Mouse (Mus musculus) skeletal muscle tissue, adult 2 months (tissue): ENCODE data around the gene Asic2.
A peak's percentile ranks its signal among the peaks of the same experiment; 100 is the strongest.
"Not testable (repeated sequence)": the region's sequence is repeated elsewhere in the genome, so short reads cannot be mapped to it uniquely, and the experiment has no call there.

Source experiments
- DNase-seq: peaks from one replicate; pipeline ENCODE4 v3.0.0-alpha.2; 2012; ENCODE audit warnings: low read depth, low spot score

Gene Asic2

DNA sequence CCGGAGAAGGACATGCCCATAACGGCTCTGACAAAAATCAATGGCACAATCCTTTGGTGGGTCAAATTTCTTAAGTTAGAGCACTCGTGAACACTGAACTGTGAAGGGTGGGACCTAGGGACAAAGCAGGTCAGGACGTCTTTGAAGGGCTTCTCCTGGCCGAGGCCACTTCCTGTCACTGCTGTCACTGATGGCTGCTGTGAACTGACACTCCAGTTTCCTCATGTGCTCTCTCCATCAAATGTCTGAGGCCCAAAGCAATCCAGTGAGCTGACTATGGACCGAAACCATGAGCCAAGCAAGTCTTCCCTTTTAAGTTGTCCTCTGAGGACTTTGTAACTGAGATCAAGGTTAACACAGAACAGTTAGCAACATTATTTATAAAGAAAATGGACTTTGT, 617.8 kb downstream of the Asic2 start:
- DNase-seq = not testable (repeated sequence)

DNA sequence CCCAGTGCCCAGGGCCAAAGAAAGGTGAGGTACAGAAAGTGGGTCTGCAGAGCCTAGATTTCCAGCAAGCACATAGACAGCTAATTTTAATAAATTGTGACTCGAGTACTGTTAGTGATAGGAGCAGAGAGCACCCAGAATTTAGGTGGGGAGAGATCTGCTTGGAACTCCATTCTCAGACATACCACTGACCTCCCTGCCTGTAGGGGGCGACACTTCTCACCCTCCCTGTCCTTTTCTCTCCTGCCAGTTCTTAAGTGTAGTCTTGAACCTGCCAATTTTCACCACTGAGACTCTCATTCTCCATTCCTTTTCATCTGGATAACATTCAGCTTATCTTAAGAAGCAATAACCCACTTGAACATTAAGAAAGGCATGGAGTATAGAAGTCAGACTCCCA, 636.3 kb downstream of the Asic2 start:
- DNase-seq = no peak

DNA sequence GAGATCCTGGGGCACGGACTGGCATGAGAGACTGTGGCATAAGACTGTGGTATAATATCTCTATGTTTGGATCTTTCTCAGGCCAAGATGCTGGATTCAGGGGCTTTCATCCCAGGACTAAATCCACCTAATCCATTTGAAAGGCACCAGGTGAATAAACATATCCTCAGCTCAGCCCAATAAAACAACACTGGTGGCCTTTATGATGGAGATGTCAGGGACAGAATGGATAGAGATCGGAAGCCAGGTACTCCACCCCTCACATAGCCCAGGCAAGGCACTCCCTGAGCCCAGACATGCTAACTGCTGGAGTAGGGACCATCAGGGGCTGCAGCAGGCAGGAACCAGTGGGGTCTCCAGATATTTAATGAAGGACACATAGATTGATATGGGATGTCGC, 637.3 kb downstream of the Asic2 start:
- no peak for DNase-seq

DNA sequence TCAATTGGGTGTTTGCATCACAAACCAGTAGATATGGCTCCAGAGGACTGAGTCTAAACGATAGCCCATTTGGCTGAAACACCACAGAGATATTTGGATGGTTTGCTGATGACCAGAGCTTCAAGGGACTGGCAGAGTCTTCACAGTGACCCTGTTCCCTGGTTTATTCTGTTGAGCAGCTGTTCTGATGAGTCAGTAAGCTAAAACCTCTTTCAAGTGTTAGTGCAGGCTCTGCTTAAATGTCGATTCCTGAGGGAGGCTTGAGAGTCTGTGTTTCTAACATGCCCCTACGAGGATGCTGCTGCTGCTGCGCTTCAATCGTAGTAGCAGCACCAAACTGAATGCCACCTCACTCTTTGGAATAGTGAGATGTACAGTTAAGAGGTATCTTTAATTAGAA, 640.2 kb downstream of the Asic2 start:
- no peak for DNase-seq

DNA sequence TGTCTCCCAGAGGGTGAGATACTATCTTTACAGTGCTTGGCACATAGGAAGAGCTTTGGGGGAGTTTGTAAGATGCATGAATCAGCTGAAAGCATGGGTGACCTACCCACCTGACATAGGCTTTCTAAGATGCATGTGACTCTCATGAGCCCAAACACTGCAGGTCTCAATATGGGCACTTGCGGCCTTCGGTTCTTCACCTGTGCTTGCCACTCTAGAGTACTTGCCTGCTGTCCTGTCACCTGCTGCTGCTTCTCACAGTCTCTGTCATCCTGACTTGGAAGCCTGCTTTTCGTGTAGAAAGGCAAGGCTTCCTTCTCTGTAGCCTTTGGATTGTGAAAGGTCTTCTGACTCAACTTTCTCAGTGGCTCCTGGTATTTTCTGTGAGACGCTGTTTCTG, 645.1 kb downstream of the Asic2 start:
- no peak for DNase-seq

DNA sequence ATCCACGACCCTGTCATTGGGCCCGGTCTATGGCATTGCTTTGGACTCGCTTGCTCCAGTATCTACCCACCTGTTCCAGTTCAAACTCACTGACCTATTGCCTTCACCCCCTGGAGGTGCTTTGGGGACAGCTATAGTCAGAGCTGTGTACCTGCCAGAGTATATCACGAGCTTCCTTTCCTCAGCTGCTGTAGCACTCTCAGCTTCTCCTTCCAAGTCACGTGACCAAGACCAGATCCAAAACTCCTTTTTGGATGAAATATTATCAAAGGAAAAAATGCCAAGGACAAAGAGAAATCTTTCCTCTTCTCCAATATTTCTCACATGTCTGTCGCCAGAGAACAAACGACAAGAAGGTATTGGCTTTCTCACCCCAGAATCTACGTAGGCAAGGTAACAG, 645.8 kb downstream of the Asic2 start:
- DNase-seq = no peak

DNA sequence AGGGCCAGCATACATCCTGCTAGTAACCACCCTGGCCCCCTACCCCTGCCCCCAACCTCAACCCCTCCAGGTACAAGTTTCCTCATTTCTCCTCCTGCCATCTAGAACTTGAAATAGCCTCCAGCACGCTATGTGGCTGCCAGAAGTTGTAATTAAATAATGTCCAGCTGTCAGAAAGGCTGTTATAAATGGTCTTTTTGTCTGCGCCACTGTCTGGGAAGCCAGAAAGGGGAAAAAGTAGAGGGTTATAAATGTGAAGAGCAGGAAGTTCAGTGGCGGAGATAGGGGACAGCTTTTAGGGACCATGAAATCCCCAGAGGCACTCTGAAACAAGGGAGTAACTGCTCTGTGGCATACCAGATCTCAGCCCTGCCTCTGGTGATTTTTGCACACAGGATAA, 678.2 kb downstream of the Asic2 start:
- no peak for DNase-seq

DNA sequence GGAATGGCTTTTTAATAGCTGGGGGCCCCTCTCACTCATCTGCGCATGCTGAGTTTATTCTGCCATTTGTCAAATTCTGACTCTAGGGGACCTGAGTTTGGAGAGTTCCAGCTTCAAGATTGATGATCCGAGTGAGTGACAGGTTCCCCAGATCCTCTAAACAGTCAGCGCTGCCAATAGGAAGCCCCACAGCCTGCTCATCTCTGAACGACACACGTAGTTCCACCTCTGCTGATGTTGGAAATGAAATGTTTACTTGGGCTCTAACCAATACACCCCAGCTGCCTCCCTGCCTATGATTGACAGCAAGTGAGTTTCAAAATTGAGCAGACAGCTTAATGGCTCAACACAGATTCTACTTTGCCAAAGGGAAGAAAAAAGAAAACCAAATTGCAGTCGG, 685.1 kb downstream of the Asic2 start:
- no peak for DNase-seq

DNA sequence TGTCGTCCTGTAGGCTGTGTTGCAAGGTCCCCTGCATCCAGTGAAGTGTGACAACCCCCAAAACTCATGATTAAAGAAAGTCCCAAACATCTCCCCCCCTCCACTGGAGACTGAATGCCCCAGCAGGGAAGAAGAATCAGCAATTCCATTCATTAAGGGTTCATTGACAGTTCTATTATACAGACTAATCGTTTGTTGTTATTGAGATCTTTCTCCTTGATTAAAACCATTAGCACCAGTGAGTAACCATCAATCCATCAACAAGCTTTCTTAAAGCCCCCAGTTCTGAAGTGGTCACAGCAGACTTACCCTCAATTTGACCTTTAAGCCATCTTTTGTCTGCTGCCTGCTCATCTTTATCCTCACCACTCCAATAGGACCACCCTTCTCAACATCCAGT, 688.2 kb downstream of the Asic2 start:
- no peak for DNase-seq

DNA sequence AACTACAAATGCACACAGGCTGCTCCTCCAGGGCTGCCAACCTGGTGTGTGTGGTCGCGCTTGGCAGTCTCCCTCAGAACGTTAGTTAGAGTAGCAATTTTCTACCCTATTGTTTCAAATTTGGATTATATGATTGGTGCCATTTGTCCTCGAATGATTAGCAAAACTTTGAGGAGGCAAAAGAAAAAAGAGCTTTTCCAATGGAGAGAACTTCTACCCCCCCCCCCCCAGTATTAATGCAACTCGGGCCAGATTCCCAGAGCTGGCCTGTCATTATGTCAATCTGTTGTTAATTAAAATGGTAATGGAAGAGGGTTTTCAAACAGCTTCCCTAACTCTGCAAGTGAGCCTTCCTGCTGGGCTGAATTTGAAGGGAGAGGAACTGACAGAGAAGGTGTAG, 690.9 kb downstream of the Asic2 start:
- no peak for DNase-seq

DNA sequence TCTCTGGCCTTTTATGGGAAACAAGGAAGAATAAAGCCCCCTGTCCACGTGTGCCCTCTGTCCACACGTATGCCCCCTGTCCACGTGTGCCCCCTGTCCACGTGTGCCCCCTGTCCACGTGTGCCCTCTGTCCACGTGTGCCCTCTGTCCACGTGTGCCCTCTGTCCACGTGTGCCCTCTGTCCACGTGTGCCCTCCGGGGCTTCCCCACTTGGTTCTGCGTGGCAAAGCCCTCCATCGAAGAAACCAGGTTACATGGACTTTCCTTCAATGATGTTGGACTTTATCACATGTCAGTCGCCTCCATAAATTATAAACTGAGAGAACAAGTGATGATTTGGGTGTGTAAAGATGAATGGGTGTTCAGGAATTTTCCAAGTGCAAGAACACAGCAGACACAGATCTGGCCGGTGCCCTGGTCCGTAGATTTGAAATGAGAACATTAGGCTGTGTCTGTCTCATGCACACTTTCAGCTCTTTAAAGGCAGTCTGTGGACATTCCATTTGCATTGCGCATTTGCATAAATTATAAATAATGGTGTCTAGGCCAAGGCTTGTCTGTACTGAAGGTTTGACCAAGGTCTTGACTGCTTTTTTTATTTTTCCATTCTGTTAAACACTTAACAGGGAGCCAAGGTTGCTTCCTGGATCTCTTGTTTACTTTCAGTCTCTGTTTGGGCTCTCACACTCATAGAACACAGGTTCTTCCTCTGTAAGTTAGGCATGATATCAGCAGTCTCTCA, 695.4 kb downstream of the Asic2 start:
- no peak for DNase-seq

DNA sequence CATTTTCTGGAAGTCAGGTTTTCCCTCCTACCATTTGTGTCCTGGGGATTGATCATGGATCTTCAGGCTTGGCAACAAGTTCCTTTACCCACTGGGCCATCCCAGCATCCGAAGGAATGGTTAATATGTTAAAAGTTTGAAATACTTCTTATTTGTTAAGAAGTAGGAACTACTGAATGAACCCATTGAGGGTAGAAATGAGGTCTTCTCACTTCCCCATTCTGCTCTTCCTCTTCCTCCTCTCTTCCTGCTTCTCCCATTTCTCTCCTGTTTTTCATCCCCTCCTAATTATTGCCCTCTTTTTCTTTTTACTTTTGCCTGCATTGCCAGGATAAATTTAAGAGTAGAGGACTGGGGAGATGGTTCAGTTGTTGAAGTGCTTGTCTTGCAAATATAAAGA, 696.8 kb downstream of the Asic2 start:
- no peak for DNase-seq

DNA sequence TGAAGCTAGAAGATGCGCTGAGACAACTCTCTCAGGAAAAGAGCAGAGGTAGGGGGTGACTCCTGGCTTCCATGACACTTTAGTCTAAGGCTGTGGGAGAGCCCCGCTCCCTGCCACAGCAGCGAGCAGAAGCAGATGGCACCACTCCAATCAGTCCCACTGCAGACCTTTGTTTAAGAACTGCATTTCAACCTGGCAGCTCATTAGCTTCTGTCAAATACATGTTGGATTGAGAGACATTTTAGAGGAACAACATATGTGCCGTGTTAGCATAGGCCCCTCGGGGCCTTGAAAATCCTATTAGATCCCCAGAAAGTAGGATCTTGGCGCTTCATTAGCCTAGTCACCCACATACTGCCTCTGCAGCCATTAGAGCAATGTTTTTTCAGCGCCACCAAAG, 697.7 kb downstream of the Asic2 start:
- no peak for DNase-seq

DNA sequence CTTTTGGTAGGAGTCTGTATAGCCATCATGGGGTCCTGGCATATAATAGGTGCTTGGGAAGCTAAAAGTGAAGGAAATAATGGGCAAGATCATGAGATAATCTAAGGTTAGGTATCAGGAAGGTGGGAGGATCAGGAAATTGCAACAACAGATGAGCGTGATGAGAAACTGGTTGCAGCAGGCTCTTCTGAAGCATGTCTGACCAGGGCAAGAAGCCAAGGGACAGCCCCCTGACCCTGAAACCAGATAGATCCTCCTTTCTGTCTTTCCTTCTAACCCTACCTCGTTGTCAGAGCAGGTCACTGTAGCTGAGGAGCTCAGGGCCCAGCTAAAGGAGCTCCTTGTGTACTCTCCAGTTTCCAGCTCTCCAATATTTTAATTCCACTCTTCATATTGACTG, 704.5 kb downstream of the Asic2 start:
- DNase-seq = no peak

DNA sequence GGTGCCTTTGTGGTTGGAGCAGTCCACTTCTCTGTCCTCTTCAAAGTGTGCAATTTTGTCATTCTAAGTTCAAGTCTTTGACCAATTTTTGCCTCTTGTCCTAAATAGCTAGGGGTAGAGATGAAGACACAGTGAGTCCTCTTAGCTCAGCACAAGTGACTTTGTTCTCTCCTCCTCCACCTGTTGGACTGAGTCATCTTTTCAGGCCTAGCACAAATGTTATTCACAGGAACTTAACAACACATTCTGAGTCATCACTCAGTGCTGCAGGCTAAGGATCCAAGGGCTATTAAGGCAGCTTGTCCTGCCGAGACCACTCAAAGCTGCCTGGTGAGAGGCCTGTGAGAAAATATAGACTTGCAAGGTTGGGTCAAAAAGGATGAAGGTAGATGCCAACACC, 705.1 kb downstream of the Asic2 start:
- no peak for DNase-seq

DNA sequence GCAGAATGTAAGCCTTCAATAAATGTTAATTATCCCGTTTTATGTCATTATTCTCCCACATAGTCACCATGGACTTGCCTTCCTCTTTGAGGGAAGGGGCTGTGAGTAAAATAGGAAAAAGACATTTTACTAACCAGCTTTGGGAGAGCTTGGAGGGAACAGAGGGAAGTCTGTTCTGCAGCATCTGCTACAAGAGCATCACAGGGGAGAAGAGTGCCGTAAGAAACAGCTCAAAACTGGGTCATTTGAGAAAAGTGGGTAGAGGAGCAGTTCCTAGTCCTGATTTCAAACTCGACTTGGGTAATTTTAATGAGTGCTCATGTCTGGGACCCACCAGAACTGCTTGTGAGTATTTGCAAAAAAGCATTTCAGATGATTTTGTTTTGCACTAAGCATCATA, 707.0 kb downstream of the Asic2 start:
- no peak for DNase-seq

DNA sequence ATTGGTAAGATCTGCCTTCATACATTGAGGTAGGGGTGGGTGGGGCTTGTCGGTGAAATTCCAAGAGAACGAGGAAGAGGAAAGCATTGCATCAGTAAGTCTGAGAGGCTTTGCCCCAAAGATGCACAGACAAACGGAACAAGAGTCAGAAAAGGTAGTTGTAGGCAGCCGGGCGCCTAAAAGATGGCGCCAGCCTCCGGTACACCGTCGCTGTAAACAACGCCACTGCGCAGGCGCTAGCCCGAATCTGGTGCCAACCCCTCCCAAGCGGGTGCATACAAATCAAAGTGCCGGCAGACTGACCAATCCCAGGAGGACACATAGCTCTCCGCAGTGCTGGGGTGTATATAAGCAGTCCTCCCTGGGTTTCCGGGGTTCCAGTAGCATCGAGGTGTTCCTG, 727.1 kb downstream of the Asic2 start:
- not testable (repeated sequence) for DNase-seq

DNA sequence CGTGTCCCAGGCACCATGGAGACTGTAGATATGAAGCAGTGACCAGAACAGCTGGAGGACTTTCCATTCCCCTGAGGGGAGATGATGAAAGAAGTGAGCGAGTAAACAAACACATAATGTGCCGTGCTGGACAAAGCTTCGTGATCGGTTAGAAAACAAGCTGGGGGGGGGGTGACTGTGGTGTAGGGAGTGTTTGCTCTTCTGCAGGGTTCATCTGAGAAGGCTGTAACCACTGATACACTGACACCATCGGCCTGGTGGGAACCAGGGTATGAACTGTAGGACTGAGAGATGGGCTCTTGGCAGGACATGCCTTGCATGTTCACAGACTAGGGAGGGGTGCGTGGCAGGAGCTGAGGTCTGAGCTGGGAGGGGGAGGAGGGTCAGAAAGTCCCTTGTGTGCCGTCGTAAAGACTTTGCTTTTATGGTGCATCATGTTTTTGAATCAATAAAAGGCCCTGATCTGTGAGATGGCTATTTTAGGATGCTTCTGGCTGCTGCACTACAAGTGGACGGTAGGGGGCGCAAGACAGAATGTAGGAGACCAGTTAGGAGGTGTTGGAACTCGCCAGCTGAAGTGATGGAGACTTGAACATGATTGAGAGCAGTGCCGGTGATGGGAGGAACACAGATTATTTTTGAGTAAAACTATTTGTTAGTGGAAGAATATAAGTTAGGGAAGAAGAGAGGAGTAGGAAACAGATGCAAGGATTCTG, 728.1 kb downstream of the Asic2 start:
- peak; percentile 18 for DNase-seq

DNA sequence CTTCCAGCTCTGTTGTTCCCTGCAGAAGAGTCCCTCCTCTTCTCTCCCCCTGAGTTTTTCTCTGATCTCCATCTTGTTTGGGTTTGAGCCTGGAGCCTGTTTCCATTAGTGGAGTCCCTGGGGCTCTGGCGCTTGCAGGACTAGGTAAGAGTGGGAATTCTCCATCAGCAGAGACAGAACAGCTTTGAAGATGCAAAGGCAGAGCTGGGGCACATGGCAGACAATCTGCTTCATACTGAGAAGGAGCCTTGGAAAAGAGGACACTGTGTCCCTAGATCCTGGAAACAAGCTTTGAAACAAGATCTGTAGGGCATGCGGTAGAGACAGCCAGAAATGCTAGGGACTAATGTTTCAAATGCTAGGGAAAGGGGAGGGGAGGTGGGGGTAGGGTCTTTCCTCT, 729.2 kb downstream of the Asic2 start:
- DNase-seq = no peak

DNA sequence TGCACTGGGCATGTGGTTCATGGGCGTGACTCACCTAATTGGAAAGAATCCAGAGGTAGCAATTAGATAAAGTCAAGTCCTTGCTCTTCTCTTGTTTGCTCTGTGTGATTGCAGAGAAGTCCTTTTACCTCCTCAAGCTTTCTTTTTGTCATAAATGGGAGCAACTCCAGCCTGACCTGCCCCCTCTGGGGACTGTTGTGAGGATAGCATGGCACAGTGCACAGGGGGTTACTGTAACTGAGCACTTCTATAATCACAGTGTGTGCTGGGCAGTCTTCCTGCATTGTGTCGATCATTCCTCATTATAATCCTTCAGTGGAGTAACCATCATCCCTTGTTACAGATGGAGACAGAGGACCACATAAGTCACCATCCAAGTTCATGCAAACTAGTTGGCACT, 732.2 kb downstream of the Asic2 start:
- DNase-seq = no peak

DNA sequence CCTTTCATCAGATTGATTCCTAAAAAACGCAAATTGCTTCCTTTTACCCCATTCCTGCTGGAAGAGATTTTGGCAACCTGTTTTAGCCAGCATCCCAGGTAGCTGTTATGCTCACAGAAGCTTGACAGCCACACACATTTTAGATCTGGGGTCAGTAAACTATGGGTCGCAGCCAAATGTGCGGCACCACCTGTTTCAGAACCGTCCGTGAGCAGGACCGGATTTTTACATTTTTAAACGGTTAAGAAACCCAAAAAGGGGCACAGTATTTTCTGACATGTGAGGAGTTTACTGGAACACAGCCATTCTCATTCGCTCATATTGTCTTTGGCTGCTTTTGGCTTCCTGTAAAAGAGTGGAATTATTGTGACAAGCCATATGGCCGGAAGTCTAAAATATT, 744.9 kb downstream of the Asic2 start:
- no peak for DNase-seq

DNA sequence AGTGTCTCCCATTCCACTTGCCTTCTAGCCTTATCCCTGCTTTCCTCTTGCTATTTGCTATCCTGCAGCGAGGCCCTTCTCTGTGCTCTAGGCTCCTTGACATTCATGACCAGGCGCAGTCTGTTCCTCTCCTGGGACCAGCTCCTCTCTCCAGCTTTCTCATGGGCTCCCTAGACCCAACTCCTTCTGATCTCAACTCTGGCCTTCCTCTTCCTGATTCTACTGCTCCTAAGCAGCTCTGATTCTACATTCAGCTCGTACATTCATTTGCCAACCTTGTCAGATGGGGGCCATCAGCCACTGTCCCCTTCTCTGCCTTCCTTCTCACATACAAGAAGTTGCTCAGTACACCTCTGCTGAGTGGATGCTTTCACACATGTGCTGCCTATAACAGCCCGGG, 747.5 kb downstream of the Asic2 start:
- DNase-seq = no peak

DNA sequence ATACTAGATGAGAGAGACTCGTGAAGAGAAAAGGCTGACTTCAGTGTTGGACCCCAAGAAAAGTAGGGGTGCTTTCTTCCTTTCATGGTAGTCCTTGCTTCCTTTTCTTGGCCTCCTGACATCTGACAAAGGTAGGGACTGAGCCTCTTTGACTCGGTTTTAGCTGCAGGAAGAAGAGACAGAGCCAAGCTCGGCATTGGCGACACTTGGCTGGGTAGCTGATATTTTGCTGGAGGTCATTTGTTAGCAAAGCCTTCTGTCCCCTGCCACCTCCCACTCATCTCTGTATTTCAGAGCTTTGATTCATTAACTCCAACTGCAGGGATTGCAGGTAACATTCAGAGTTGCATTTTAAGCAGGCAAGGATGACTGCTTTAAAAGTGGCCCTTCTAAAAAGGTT, 762.8 kb downstream of the Asic2 start:
- DNase-seq = no peak

DNA sequence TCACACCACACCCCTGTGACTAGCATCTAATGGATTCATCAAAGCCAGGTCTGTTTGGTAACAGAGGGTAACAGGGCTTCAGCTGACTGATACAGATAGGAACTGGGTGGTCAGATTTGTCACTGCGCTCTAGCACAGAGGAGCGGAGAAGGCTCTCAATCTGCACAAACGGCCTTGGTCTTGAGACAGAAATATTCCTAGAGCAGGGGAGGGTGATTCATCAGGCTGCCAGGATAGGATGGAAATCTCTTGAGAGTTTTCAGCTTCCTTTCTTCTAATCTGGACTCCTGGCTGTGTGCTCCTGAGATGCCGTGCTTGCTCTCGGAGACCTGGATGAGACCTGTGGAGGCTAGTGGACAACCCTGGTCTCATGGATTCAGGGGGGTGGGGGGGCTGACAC, 765.7 kb downstream of the Asic2 start:
- DNase-seq = no peak
